Mouse (Mus musculus) heart, adult 2 months (tissue): ENCODE measurements at regions not wholly inside any gene's neighbourhood (a gene's known extent, or its start where the extent isn't known, plus 50 kb on each side); places are given as distances from the start of the nearest gene placed in this dataset.

Experiments
- DNase-seq, 2 experiments: peaks; one replicate each; pipeline ENCODE4 v3.0.0; 2021
- H3K27ac ChIP-seq: fragments of 200-600 bp; 2 replicates; pipeline ENCODE4 v1.8.1; 2022
- H3K27me3 ChIP-seq: fragments of 200-500 bp; 2 replicates; pipeline ENCODE4 v1.6.1; 2012; ENCODE audit warnings: mild to moderate bottlenecking, low read length, inconsistent platforms, mixed read lengths; ENCODE audit not compliant: control insufficient read depth, insufficient read depth
- H3K36me3 ChIP-seq: fragments of 200-500 bp; 2 replicates; pipeline ENCODE4 v1.6.1; 2012; ENCODE audit warnings: low read length, inconsistent platforms; ENCODE audit not compliant: control insufficient read depth, insufficient read depth
- H3K4me1 ChIP-seq: fragments of 200-500 bp; 2 replicates; pipeline ENCODE4 v1.6.1; 2011; ENCODE audit warnings: low read length; ENCODE audit not compliant: control insufficient read depth, insufficient read depth
- H3K4me3 ChIP-seq: fragments of 200-600 bp; 2 replicates; pipeline ENCODE4 v1.8.1; 2022
- H3K79me2 ChIP-seq: fragments of 200-500 bp; replicated peaks from 2 replicates; pipeline ENCODE4 v1.6.1; 2012; ENCODE audit warnings: mild to moderate bottlenecking, inconsistent platforms, low read length, moderate library complexity, mixed read lengths; ENCODE audit not compliant: control insufficient read depth, insufficient read depth
- H3K9ac ChIP-seq: fragments of 200-500 bp; 2 replicates; pipeline ENCODE4 v1.6.1; 2012; ENCODE audit warnings: low read depth, mild to moderate bottlenecking, control low read depth, inconsistent platforms, low read length, mixed read lengths
- CTCF ChIP-seq: fragments of 200-600 bp; IDR thresholded peaks from 2 replicates; pipeline ENCODE4 v1.8.1; 2022; ENCODE audit warnings: antibody characterized with exemption, mild to moderate bottlenecking, moderate library complexity
- EP300 ChIP-seq: fragments of 200-500 bp; IDR thresholded peaks from 2 replicates; pipeline ENCODE4 v1.6.1; 2011; ENCODE audit warnings: low read depth, low read length, control low read depth; ENCODE audit not compliant: insufficient read depth
- POLR2A ChIP-seq: fragments of 200-500 bp; IDR thresholded peaks from 2 replicates; pipeline ENCODE4 v1.6.1; 2011; ENCODE audit warnings: mild to moderate bottlenecking, low read depth, low read length, control low read depth; ENCODE audit not compliant: insufficient read depth
- WGBS: fragments of 180-500 bp; shearing (Covaris S2); methylation state at CpG from one replicate; pipeline ENCODE4 v1.1.7; 2018; 5-methylcytosine and 5-hydroxymethylcytosine counted together
- intact Hi-C: fragments of 180-260 bp; cut with DNase I; formaldehyde crosslinking; loops from one replicate; pipeline ENCODE4 v1.15.1; 2025

DNA sequence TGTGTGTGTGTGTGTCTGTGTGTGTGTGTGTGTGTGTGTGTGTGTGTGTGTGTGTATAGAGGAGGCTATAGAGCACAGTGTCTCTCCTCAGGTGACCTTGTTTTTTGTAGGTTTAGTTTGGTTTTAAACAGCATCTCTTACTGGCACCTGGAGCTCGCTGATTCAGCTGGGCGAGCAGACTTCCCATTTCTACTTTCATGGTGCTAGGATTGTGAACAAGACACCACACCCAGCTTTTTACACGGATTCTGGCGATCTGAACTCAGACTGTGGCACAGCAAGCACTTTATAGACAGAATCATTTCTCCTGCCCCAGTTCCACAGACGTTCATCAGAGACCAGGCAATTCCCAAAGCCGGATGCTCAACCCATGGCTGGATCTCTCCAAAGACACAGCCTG is 177.0 kb downstream of the Irs2 start:
- Histone ChIP-seq H3K36me3 (no peaks in the 10 kb centered on the region), H3K4me3 (no peak overlapping the region), H3K79me2 (no peaks in the 10 kb centered on the region), H3K4me1 (no peaks in the 10 kb centered on the region), H3K9ac (no peak overlapping the region), H3K27me3 (no peaks in the 10 kb centered on the region), H3K27ac (no peak overlapping the region)
- TF ChIP-seq EP300 (no peak), CTCF (no peak), POLR2A (no peak)
- 73% methylated on average over 6 of the region's 6 CpGs for WGBS
- intact Hi-C loops, result no loop called here
- no peak for DNase-seq

GRCm38 (mm10) chr8:10830835-10831234 is 177.4 kb downstream of the Irs2 start:
- Histone ChIP-seq H3K36me3 (no peaks in the 10 kb centered on the region), H3K79me2 (no peaks in the 10 kb centered on the region), H3K4me3 (no peak overlapping the region), H3K27me3 (no peaks in the 10 kb centered on the region), H3K27ac (no peak overlapping the region), H3K9ac (no peak overlapping the region), H3K4me1 (no peaks in the 10 kb centered on the region)
- intact Hi-C loops, result no loop called here
- DNase-seq, result peak in 1 of 2 experiments; percentile 37
- 88% methylated on average over 10 of the region's 10 CpGs for WGBS
- TF ChIP-seq POLR2A (no peak), EP300 (no peak), CTCF (no peak)

DNA sequence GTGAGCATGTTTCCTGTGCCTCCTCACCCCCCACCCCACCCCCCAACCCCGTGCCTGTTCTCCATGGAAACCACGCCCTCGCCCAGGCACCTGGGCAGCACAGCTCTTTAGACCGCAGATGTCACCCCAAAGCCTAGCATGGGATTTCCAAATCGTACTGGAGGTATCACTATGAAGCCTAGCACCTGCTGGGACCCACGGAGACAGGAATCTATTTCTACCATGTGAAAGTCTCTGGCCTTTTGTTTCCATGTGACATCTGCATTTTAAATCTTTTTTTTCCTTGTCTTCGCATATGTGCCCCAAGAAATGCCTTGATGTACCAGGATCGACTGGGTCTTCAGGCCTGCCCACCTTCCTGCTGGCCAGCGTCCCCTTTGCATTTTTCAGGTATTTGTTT is 179.7 kb downstream of the Irs2 start:
- no peaks in the 10 kb centered on the region for H3K36me3 ChIP-seq
- TF ChIP-seq EP300 (no peak), CTCF (no peak), POLR2A (no peak)
- H3K79me2 ChIP-seq, result no peaks in the 10 kb centered on the region
- intact Hi-C loops, result loop anchor here (5.0 kb wide), 2 partner anchors 251 to 344 kb away; no protein-coding TSS in a partner anchor
- no peak for DNase-seq
- no peaks in the 10 kb centered on the region for H3K27me3 ChIP-seq
- no peak overlapping the region for H3K27ac ChIP-seq
- no peak overlapping the region for H3K4me3 ChIP-seq
- WGBS, result 45% methylated on average over 9 of the region's 9 CpGs
- H3K9ac ChIP-seq, result no peak overlapping the region
- no peaks in the 10 kb centered on the region for H3K4me1 ChIP-seq

- intact Hi-C loops, result loop anchor here (1.0 to 5.0 kb wide), 3 partner anchors 180 to 345 kb away; no protein-coding TSS in a partner anchor
- Histone ChIP-seq H3K36me3 (no peaks in the 10 kb centered on the region), H3K27me3 (no peaks in the 10 kb centered on the region), H3K9ac (no peak overlapping the region), H3K4me1 (no peaks in the 10 kb centered on the region), H3K4me3 (no peak overlapping the region), H3K79me2 (no peaks in the 10 kb centered on the region), H3K27ac (no peak overlapping the region)
- TF ChIP-seq EP300 (0 out of 2 replicates have a peak, but pooled peaks have one; percentile 19), POLR2A (no peak), CTCF (peak; percentile 68)
- DNase-seq, result peak; percentile 38 to 48
- 71% methylated on average over 6 of the region's 6 CpGs for WGBS
Measured at GRCm38 (mm10) chr8:10827560-10827959, 180.7 kb downstream of the Irs2 start.

- no peak overlapping the region for H3K27ac ChIP-seq
- no peak for DNase-seq
- intact Hi-C loops, result loop anchor here (5.0 kb wide), 2 partner anchors 249 to 346 kb away; no protein-coding TSS in a partner anchor
- H3K4me3 ChIP-seq, result no peak overlapping the region
- no peaks in the 10 kb centered on the region for H3K79me2 ChIP-seq
- H3K27me3 ChIP-seq, result no peaks in the 10 kb centered on the region
- no peak overlapping the region for H3K9ac ChIP-seq
- WGBS, result 74% methylated on average over 4 of the region's 4 CpGs
- H3K4me1 ChIP-seq, result no peaks in the 10 kb centered on the region
- TF ChIP-seq POLR2A, result no peak
- no peak for TF ChIP-seq CTCF
- no peak for TF ChIP-seq EP300
- no peaks in the 10 kb centered on the region for H3K36me3 ChIP-seq
Measured at GRCm38 (mm10) chr8:10825981-10826380, 182.3 kb downstream of the Irs2 start.

DNA sequence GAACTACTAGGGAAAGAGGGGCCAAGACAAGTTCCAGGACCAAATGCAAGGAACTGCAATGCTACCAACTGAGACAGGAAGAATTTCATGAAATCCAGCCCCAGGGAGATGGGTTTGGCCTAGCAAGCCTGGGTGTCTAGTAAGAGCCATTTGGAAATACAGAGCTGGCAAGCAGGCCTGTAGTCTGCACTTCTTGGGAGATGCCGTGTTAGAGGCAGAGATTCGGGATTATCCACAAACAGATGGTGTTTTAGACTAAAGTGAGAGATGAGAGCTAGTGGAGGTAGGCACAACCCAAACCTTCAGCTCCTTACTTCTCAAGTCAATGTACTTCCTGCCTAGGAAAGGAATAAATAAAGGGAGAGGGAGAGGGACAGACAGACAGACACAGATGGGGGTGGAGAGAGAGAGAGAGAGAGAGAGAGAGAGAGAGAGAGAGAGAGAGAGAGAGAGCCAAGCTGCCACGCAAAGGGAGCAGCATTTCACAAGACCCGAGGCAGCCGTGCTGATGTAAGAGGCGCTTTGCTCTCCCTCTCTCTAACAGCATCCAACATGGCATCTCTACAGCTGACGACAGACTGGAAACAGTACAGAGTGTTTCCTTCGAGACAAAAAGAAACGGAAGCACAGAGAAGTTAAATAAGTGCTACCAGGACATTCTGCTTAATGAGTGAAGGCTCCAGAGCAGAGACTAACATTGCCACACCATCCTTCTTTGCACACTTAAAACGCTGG is 182.9 kb downstream of the Irs2 start:
- H3K36me3 ChIP-seq, result no peaks in the 10 kb centered on the region
- H3K4me3 ChIP-seq, result no peak overlapping the region
- H3K79me2 ChIP-seq, result no peaks in the 10 kb centered on the region
- H3K4me1 ChIP-seq, result no peaks in the 10 kb centered on the region
- whole genome bisulfite sequencing, result 60% methylated on average over 10 of the region's 10 CpGs
- peak in 1 of 2 experiments; percentile 18 for DNase-seq
- no peak overlapping the region for H3K27ac ChIP-seq
- TF ChIP-seq EP300 (no peak), CTCF (no peak), POLR2A (no peak)
- H3K9ac ChIP-seq, result no peak overlapping the region
- H3K27me3 ChIP-seq, result no peaks in the 10 kb centered on the region
- intact Hi-C loops, result loop anchor here (5.0 kb wide), 2 partner anchors 248 to 347 kb away; no protein-coding TSS in a partner anchor
